8 mouse cellular contexts compared by ENCODE assay signal in genomic region chr3:89147101-89147978, GRCm38 (mm10). TPM values are rescaled to one million over a fixed set of nuclear protein-coding genes. Genes with fewer than 3 reads are reported as not detected.
DNase-seq lines count a peak whose midpoint lies in the region; ATAC-seq and TF ChIP-seq lines count a peak whose summit lies in the region.

No protein-coding gene starts in this region.

- peak overlapping the region; percentile 10 to 14; a peak in 3 of 4 replicates for H3K4me3 ChIP-seq in heart, embryonic 14.5 days (ENCODE audit: control insufficient read depth in 1 of 2, insufficient read depth in 1 of 2, low read depth in 1 of 2, low read length in 2 of 2)
- H3K4me3 ChIP-seq in erythroblast, embryonic 14.5 days (replicated peaks): peak overlapping the region; percentile 63
- peak overlapping the region; percentile 42 for H3K4me3 ChIP-seq in midbrain, embryonic 10.5 days
- H3K4me3 ChIP-seq in heart, adult 2 months: no peak overlapping the region

- H3K36me3 ChIP-seq in heart, embryonic 14.5 days (ENCODE audit: control insufficient read depth, insufficient read depth, low read length): no peaks in the 10 kb centered on the region
- H3K36me3 ChIP-seq in erythroblast, embryonic 14.5 days (ENCODE audit: control insufficient read depth): peaks cover 50% of the 10 kb centered on the region
- 0 out of 2 replicates have a peak, but pooled peaks cover 5% of the 10 kb centered on the region for H3K36me3 ChIP-seq in midbrain, embryonic 10.5 days
- no peaks in the 10 kb centered on the region for H3K36me3 ChIP-seq in heart, adult 2 months (ENCODE audit: control insufficient read depth, insufficient read depth, low read length)

- ATAC-seq in heart, embryonic 14.5 days (ENCODE audit: insufficient number of reproducible peaks, insufficient read depth, low FRiP score, low read depth): no peak
- ATAC-seq in megakaryocyte, adult 5-6 weeks (ENCODE audit: poor library complexity, severe bottlenecking): no peak; the same call in 1 of the 2 replicates

- H3K27ac ChIP-seq in heart, embryonic 14.5 days (replicated peaks in 1 of 2; ENCODE audit: control insufficient read depth in 1 of 2, insufficient read depth in 1 of 2, low read depth in 2 of 2, low read length in 2 of 2): no peak overlapping the region
- peak overlapping the region; percentile 34; the same call in 1 of the 2 replicates for H3K27ac ChIP-seq in midbrain, embryonic 10.5 days (replicated peaks)
- H3K27ac ChIP-seq in heart, adult 2 months: no peak overlapping the region

- TF ChIP-seq EP300 in heart, adult 2 months (IDR thresholded peaks at IDR 0.05; ENCODE audit: insufficient read depth, low read depth, low read length): no peak

- H3K9me3 ChIP-seq in heart, embryonic 14.5 days (ENCODE audit: control insufficient read depth, low read length): no peaks in the 10 kb centered on the region
- H3K9me3 ChIP-seq in erythroblast, embryonic 14.5 days (ENCODE audit: control insufficient read depth, low read length): peaks cover 2% of the 10 kb centered on the region
- no peaks in the 10 kb centered on the region for H3K9me3 ChIP-seq in midbrain, embryonic 10.5 days (replicated peaks)

- DNase-seq in heart, postnatal 14 days: no peak
- peak; percentile 78 to 83 for DNase-seq in kidney, postnatal 36 days
- DNase-seq in midbrain, embryonic 10.5 days (ENCODE audit: low spot score): peak; percentile 31
- no peak for DNase-seq in right cerebral cortex, adult 18-20 months
- no peak for DNase-seq in heart, adult 2 months

- H3K27me3 ChIP-seq in heart, embryonic 14.5 days (ENCODE audit: control insufficient read depth, insufficient read depth, low read length): peaks cover 61% of the 10 kb centered on the region
- H3K27me3 ChIP-seq in erythroblast, embryonic 14.5 days (ENCODE audit: control insufficient read depth): peaks cover 21% of the 10 kb centered on the region
- peaks cover 56% of the 10 kb centered on the region for H3K27me3 ChIP-seq in midbrain, embryonic 10.5 days (ENCODE audit: low read depth, poor library complexity, severe bottlenecking)
- peaks cover 8% of the 10 kb centered on the region for H3K27me3 ChIP-seq in heart, adult 2 months (ENCODE audit: control insufficient read depth, insufficient read depth, low read length)

- intact Hi-C loops in heart, postnatal 14 days (cut with DNase I): no loop called here
- intact Hi-C loops in heart, adult 2 months (cut with DNase I): no loop called here

- no peak for TF ChIP-seq POLR2A in heart, adult 2 months (IDR thresholded peaks at IDR 0.05; ENCODE audit: insufficient read depth, low read depth, low read length)

- no peaks in the 10 kb centered on the region for H3K79me2 ChIP-seq in heart, adult 2 months (replicated peaks; ENCODE audit: control insufficient read depth, insufficient read depth, low read length)

- WGBS in heart, embryonic 14.5 days: 15% methylated on average over 26 of the region's 26 CpGs
- 21% methylated on average over 26 of the region's 26 CpGs for WGBS in midbrain, embryonic 10.5 days
- WGBS in heart, adult 2 months: 22% methylated on average over 26 of the region's 26 CpGs

- TF ChIP-seq CTCF in heart, adult 2 months (IDR thresholded peaks at IDR 0.05): no peak

- peaks cover 5 to 6% of the 10 kb centered on the region in 2 experiments; a peak in 3 of 4 replicates for H3K4me1 ChIP-seq in heart, embryonic 14.5 days (ENCODE audit: control insufficient read depth in 2 of 2, insufficient read depth in 2 of 2, low read length in 2 of 2)
- H3K4me1 ChIP-seq in erythroblast, embryonic 14.5 days (ENCODE audit: control insufficient read depth): peaks cover 89% of the 10 kb centered on the region
- peaks cover 44% of the 10 kb centered on the region for H3K4me1 ChIP-seq in midbrain, embryonic 10.5 days
- H3K4me1 ChIP-seq in heart, adult 2 months (ENCODE audit: control insufficient read depth, insufficient read depth, low read length): no peaks in the 10 kb centered on the region

- 0 out of 2 replicates have a peak overlapping the region, but pooled peaks have one; percentile 7 for H3K9ac ChIP-seq in heart, embryonic 14.5 days (ENCODE audit: low read length)
- H3K9ac ChIP-seq in heart, adult 2 months (ENCODE audit: low read depth, low read length): no peak overlapping the region

- H3K4me2 ChIP-seq in heart, embryonic 14.5 days (ENCODE audit: low read length): peak overlapping the region; percentile 56

RNA-seq across cellular contexts. Expression of gene Pklr, which starts 11.4 kb away (rescaled TPM):
- 0.11 TPM in 1 of 2 replicates, not detected in the other for polyA plus RNA-seq in heart, embryonic 14.5 days (2014; fragmentation: Nextera tagmentation; extraction: Ambion mirVana)
- total RNA-seq in heart, postnatal 14 days (2021): not detected
- polyA plus RNA-seq in erythroblast, embryonic 14.5 days (2012): 50.9 and 55.5 TPM in 2 replicates
- 4.1 and 5.9 TPM in 2 replicates for polyA plus RNA-seq in midbrain, embryonic 10.5 days (2016; fragmentation: Nextera tagmentation; extraction: Ambion mirVana)
- 1.2 and 4.0 TPM in 2 replicates for total RNA-seq in megakaryocyte, adult 5-6 weeks (2015)
- 1.4 and 8.0 TPM in 2 replicates for total RNA-seq in megakaryocyte, adult 5-6 weeks (2017)
- total RNA-seq in heart, adult 2 months (2021): not detected
- 0.06 TPM in 1 of 2 replicates, not detected in the other for polyA plus RNA-seq in heart, adult 2 months (2012; rRNA removed)

RNA-seq across cellular contexts. Expression of gene Hcn3, which starts 12.7 kb away (rescaled TPM):
- 0.27 and 0.51 TPM in 2 replicates for polyA plus RNA-seq in heart, embryonic 14.5 days (2014; fragmentation: Nextera tagmentation; extraction: Ambion mirVana)
- under 1 TPM; 0.49 to 0.60 TPM for total RNA-seq in heart, postnatal 14 days (2021)
- polyA plus RNA-seq in erythroblast, embryonic 14.5 days (2012): 0.02 TPM in 2 replicates
- polyA plus RNA-seq in midbrain, embryonic 10.5 days (2016; fragmentation: Nextera tagmentation; extraction: Ambion mirVana): 6.3 and 10.6 TPM in 2 replicates
- total RNA-seq in megakaryocyte, adult 5-6 weeks (2015): not detected in 2 replicates
- not detected in 2 replicates for total RNA-seq in megakaryocyte, adult 5-6 weeks (2017)
- under 1 TPM in 1 of 2 experiments, not detected in 1; 0.25 TPM for total RNA-seq in heart, adult 2 months (2021)
- polyA plus RNA-seq in heart, adult 2 months (2012; rRNA removed): 0.26 and 0.29 TPM in 2 replicates

RNA-seq across cellular contexts. Expression of gene Clk2, which starts 17.3 kb away (rescaled TPM):
- 12.4 and 13.4 TPM in 2 replicates for polyA plus RNA-seq in heart, embryonic 14.5 days (2014; fragmentation: Nextera tagmentation; extraction: Ambion mirVana)
- 10 to 100 TPM; 23.3 to 23.6 TPM for total RNA-seq in heart, postnatal 14 days (2021)
- polyA plus RNA-seq in erythroblast, embryonic 14.5 days (2012): 2.4 and 3.0 TPM in 2 replicates
- polyA plus RNA-seq in midbrain, embryonic 10.5 days (2016; fragmentation: Nextera tagmentation; extraction: Ambion mirVana): 33.8 and 34.0 TPM in 2 replicates
- total RNA-seq in megakaryocyte, adult 5-6 weeks (2015): 38.1 and 38.4 TPM in 2 replicates
- total RNA-seq in megakaryocyte, adult 5-6 weeks (2017): 47.1 and 48.5 TPM in 2 replicates
- 10 to 100 TPM; 15.4 to 18.9 TPM for total RNA-seq in heart, adult 2 months (2021)
- 26.5 and 40.4 TPM in 2 replicates for polyA plus RNA-seq in heart, adult 2 months (2012; rRNA removed)

RNA-seq across cellular contexts. Expression of gene Scamp3, which starts 29.9 kb away (rescaled TPM):
- polyA plus RNA-seq in heart, embryonic 14.5 days (2014; fragmentation: Nextera tagmentation; extraction: Ambion mirVana): 68.3 and 74.8 TPM in 2 replicates
- total RNA-seq in heart, postnatal 14 days (2021): 10 to 100 TPM; 47.2 to 48.7 TPM
- 18.8 and 19.5 TPM in 2 replicates for polyA plus RNA-seq in erythroblast, embryonic 14.5 days (2012)
- 99.2 and 104 TPM in 2 replicates for polyA plus RNA-seq in midbrain, embryonic 10.5 days (2016; fragmentation: Nextera tagmentation; extraction: Ambion mirVana)
- total RNA-seq in megakaryocyte, adult 5-6 weeks (2015): 43.0 and 52.9 TPM in 2 replicates
- total RNA-seq in megakaryocyte, adult 5-6 weeks (2017): 17.9 and 18.1 TPM in 2 replicates
- total RNA-seq in heart, adult 2 months (2021): 10 to 100 TPM; 44.5 to 54.7 TPM
- polyA plus RNA-seq in heart, adult 2 months (2012; rRNA removed): 96.7 and 108 TPM in 2 replicates

RNA-seq across cellular contexts. Expression of gene Fam189b, which starts 35.6 kb away (rescaled TPM):
- 9.1 and 12.8 TPM in 2 replicates for polyA plus RNA-seq in heart, embryonic 14.5 days (2014; fragmentation: Nextera tagmentation; extraction: Ambion mirVana)
- total RNA-seq in heart, postnatal 14 days (2021): 1 to 10 TPM; 7.1 to 7.6 TPM
- polyA plus RNA-seq in erythroblast, embryonic 14.5 days (2012): 0.60 and 0.84 TPM in 2 replicates
- polyA plus RNA-seq in midbrain, embryonic 10.5 days (2016; fragmentation: Nextera tagmentation; extraction: Ambion mirVana): 31.0 and 35.0 TPM in 2 replicates
- 11.2 and 13.5 TPM in 2 replicates for total RNA-seq in megakaryocyte, adult 5-6 weeks (2015)
- total RNA-seq in megakaryocyte, adult 5-6 weeks (2017): 3.3 and 5.6 TPM in 2 replicates
- 1 to 10 TPM; 3.9 to 5.1 TPM for total RNA-seq in heart, adult 2 months (2021)
- 12.8 and 18.0 TPM in 2 replicates for polyA plus RNA-seq in heart, adult 2 months (2012; rRNA removed)

Comparison
In these comparisons a context has a peak if more than half of its experiments do, and no peak if none do; other contexts are left out.
1. DNase-seq: peak in kidney, postnatal 36 days (2 of 2) and midbrain, embryonic 10.5 days (single experiment); none in heart, postnatal 14 days (0 of 2), right cerebral cortex, adult 18-20 months (single experiment) and heart, adult 2 months (0 of 2).